9 mouse cellular contexts compared by ENCODE assay signal in genomic region chr1:82289116-82289989, GRCm38 (mm10). TPM values are rescaled to one million over a fixed set of nuclear protein-coding genes. Genes with fewer than 3 reads are reported as not detected.
DNase-seq lines count a peak whose midpoint lies in the region; ATAC-seq lines count a peak whose summit lies in the region.
"Had no signal": no experiment of that assay in that cellular context is flagged by ENCODE, and none has a peak within 500 bp of the region (broad histone marks: within the 10 kb centered on the region; RNA-seq: fewer than 3 reads in every experiment).

No protein-coding gene starts in this region.

- peak overlapping the region; percentile 88 for H3K4me2 ChIP-seq in forebrain, embryonic 14.5 days (ENCODE audit: low read length)
- H3K4me2 ChIP-seq in hindbrain, embryonic 12.5 days (replicated peaks), result peak overlapping the region; percentile 64
- peak overlapping the region; percentile 60 for H3K4me2 ChIP-seq in liver, embryonic 15.5 days

- H3K9ac ChIP-seq in forebrain, embryonic 14.5 days (ENCODE audit: low read length), result peak overlapping the region; percentile 78
- peak overlapping the region; percentile 85 for H3K9ac ChIP-seq in hindbrain, embryonic 12.5 days
- H3K9ac ChIP-seq in liver, embryonic 15.5 days, result no peak overlapping the region

- H3K36me3 ChIP-seq in forebrain, embryonic 14.5 days (ENCODE audit: control insufficient read depth, insufficient read depth, low read length), result peaks cover 7% of the 10 kb centered on the region; the same call in 1 of the 2 replicates
- H3K36me3 ChIP-seq in hindbrain, embryonic 12.5 days, result peaks cover 13% of the 10 kb centered on the region; the same call in 1 of the 2 replicates
- H3K36me3 ChIP-seq in liver, embryonic 15.5 days (replicated peaks), result peaks cover 7% of the 10 kb centered on the region; the same call in 1 of the 2 replicates

- H3K4me1 ChIP-seq in brown adipose tissue, adult 24 weeks (ENCODE audit: control insufficient read depth, insufficient read depth, insufficient read length, low read length), result peaks cover 11% of the 10 kb centered on the region
- H3K4me1 ChIP-seq in forebrain, embryonic 14.5 days (ENCODE audit: control insufficient read depth, insufficient read depth, low read length), result peaks cover 25% of the 10 kb centered on the region
- peaks cover 55% of the 10 kb centered on the region for H3K4me1 ChIP-seq in hindbrain, embryonic 12.5 days
- peaks cover 10% of the 10 kb centered on the region; the same call in 1 of the 2 replicates for H3K4me1 ChIP-seq in liver, embryonic 15.5 days (replicated peaks)

- 67% methylated on average over 35 of the region's 35 CpGs for WGBS in forebrain, embryonic 14.5 days
- WGBS in hindbrain, embryonic 12.5 days, result 66% methylated on average over 35 of the region's 35 CpGs
- WGBS in liver, embryonic 15.5 days (ENCODE audit: insufficient replicate concordance), result 60% methylated on average over 35 of the region's 35 CpGs

- DNase-seq in left cerebral cortex, postnatal 4 days, result peak; percentile 32
- DNase-seq in left cerebral cortex, postnatal 25 days (ENCODE audit: low spot score in 2 of 2), result no peak
- DNase-seq in forebrain, embryonic 14.5 days (ENCODE audit: low spot score), result no peak
- DNase-seq in skeletal muscle tissue, adult 2 months (ENCODE audit: low read depth, low spot score), result peak; percentile 36
- DNase-seq in embryo, embryonic 10.5 days (ENCODE audit: low spot score), result no peak

- intact Hi-C loops in left cerebral cortex, postnatal 4 days (cut with DNase I), result no loop called here
- intact Hi-C loops in left cerebral cortex, postnatal 25 days (cut with DNase I), result loop anchor here (5.0 kb wide), 1 partner anchor 177 kb away; no protein-coding TSS in a partner anchor

- H3K27me3 ChIP-seq in forebrain, embryonic 14.5 days (replicated peaks; ENCODE audit: control insufficient read depth, insufficient read depth, low read length), result no peaks in the 10 kb centered on the region
- no peaks in the 10 kb centered on the region for H3K27me3 ChIP-seq in hindbrain, embryonic 12.5 days
- H3K27me3 ChIP-seq in liver, embryonic 15.5 days, result peaks cover 86% of the 10 kb centered on the region

- peak overlapping the region; percentile 84 for H3K4me3 ChIP-seq in brown adipose tissue, adult 24 weeks (ENCODE audit: insufficient read depth, low read depth, low read length)
- H3K4me3 ChIP-seq in forebrain, embryonic 14.5 days (ENCODE audit: low read depth, low read length), result peak overlapping the region; percentile 74
- peak overlapping the region; percentile 70 for H3K4me3 ChIP-seq in hindbrain, embryonic 12.5 days
- H3K4me3 ChIP-seq in liver, embryonic 15.5 days (replicated peaks), result peak overlapping the region; percentile 47

- H3K9me3 ChIP-seq in forebrain, embryonic 14.5 days (replicated peaks; ENCODE audit: control insufficient read depth, low read length), result no peaks in the 10 kb centered on the region
- no peaks in the 10 kb centered on the region for H3K9me3 ChIP-seq in hindbrain, embryonic 12.5 days (replicated peaks)
- H3K9me3 ChIP-seq in liver, embryonic 15.5 days (replicated peaks), result no peaks in the 10 kb centered on the region

- ATAC-seq in forebrain, embryonic 14.5 days, result no peak
- ATAC-seq in hindbrain, embryonic 12.5 days (ENCODE audit: low FRiP score), result no peak
- ATAC-seq in liver, embryonic 15.5 days (ENCODE audit: insufficient read depth), result no peak

- H3K27ac ChIP-seq in brown adipose tissue, adult 24 weeks (replicated peaks; ENCODE audit: low read depth, low read length), result peak overlapping the region; percentile 67
- peak overlapping the region; percentile 98 for H3K27ac ChIP-seq in forebrain, embryonic 14.5 days (ENCODE audit: low read depth, low read length)
- H3K27ac ChIP-seq in hindbrain, embryonic 12.5 days, result peak overlapping the region; percentile 99
- no peak overlapping the region for H3K27ac ChIP-seq in liver, embryonic 15.5 days (replicated peaks)

RNA-seq across cellular contexts. Expression of gene Irs1, which starts 1.9 kb away (rescaled TPM):
- total RNA-seq in left cerebral cortex, postnatal 4 days (2021), result 10 to 100 TPM; 30.5 to 30.8 TPM
- total RNA-seq in left cerebral cortex, postnatal 25 days (2021), result 10 to 100 TPM; 17.3 to 17.4 TPM
- 10.1 and 11.7 TPM in 2 replicates for polyA plus RNA-seq in brown adipose tissue, adult 24 weeks (2012; ENCODE audit: insufficient read depth, insufficient read length, missing spikeins)
- 6.3 and 7.7 TPM in 2 replicates for polyA plus RNA-seq in forebrain, embryonic 14.5 days (2014; fragmentation: Nextera tagmentation; extraction: Ambion mirVana)
- polyA plus RNA-seq in hindbrain, embryonic 12.5 days (2016; fragmentation: Nextera tagmentation; extraction: Ambion mirVana), result 17.8 and 18.2 TPM in 2 replicates
- polyA plus RNA-seq in liver, embryonic 15.5 days (2015; fragmentation: Nextera tagmentation; extraction: Ambion mirVana), result 1.1 and 1.2 TPM in 2 replicates

RNA-seq across cellular contexts. Expression of gene Rhbdd1, which starts 26.9 kb away (rescaled TPM):
- total RNA-seq in left cerebral cortex, postnatal 4 days (2021), result 1 to 10 TPM; 3.7 to 3.8 TPM
- total RNA-seq in left cerebral cortex, postnatal 25 days (2021), result 1 to 10 TPM; 6.3 to 7.1 TPM
- 8.2 and 11.5 TPM in 2 replicates for polyA plus RNA-seq in brown adipose tissue, adult 24 weeks (2012; ENCODE audit: insufficient read depth, insufficient read length, missing spikeins)
- polyA plus RNA-seq in forebrain, embryonic 14.5 days (2014; fragmentation: Nextera tagmentation; extraction: Ambion mirVana), result 4.0 and 4.2 TPM in 2 replicates
- polyA plus RNA-seq in hindbrain, embryonic 12.5 days (2016; fragmentation: Nextera tagmentation; extraction: Ambion mirVana), result 7.2 and 7.9 TPM in 2 replicates
- polyA plus RNA-seq in liver, embryonic 15.5 days (2015; fragmentation: Nextera tagmentation; extraction: Ambion mirVana), result 8.6 and 9.2 TPM in 2 replicates

RNA-seq across cellular contexts. Expression of gene Gm9747, which starts 56.4 kb away (rescaled TPM):
- not detected for total RNA-seq in left cerebral cortex, postnatal 4 days (2021)
- not detected for total RNA-seq in left cerebral cortex, postnatal 25 days (2021)
- not detected in 2 replicates for polyA plus RNA-seq in brown adipose tissue, adult 24 weeks (2012; ENCODE audit: insufficient read depth, insufficient read length, missing spikeins)
- polyA plus RNA-seq in forebrain, embryonic 14.5 days (2014; fragmentation: Nextera tagmentation; extraction: Ambion mirVana), result 27.9 and 28.5 TPM in 2 replicates
- polyA plus RNA-seq in hindbrain, embryonic 12.5 days (2016; fragmentation: Nextera tagmentation; extraction: Ambion mirVana), result 37.5 and 37.6 TPM in 2 replicates
- polyA plus RNA-seq in liver, embryonic 15.5 days (2015; fragmentation: Nextera tagmentation; extraction: Ambion mirVana), result 3.2 and 4.9 TPM in 2 replicates
- polyA plus RNA-seq: testis, adult 2 months had no signal

Comparison
In these comparisons a context has a peak if more than half of its experiments do, and no peak if none do; other contexts are left out.
1. DNase-seq: peak in left cerebral cortex, postnatal 4 days (single experiment) and skeletal muscle tissue, adult 2 months (single experiment); none in left cerebral cortex, postnatal 25 days (0 of 2), forebrain, embryonic 14.5 days (single experiment) and embryo, embryonic 10.5 days (single experiment).
2. Peak in every context shown above with its lines, with median percentiles within 50 percentile points of each other: H3K4me3 ChIP-seq and H3K4me2 ChIP-seq.